Mouse (Mus musculus) small intestine, adult 2 months (tissue): ENCODE measurements around the gene Wdr48.

Experiments used
- CTCF ChIP-seq: fragments of 200-500 bp; IDR thresholded peaks from 2 replicates; pipeline ENCODE4 v1.5.1; 2012; ENCODE audit warnings: low read depth, mild to moderate bottlenecking, control low read depth, inconsistent platforms, low read length, moderate library complexity, mixed read lengths; ENCODE audit not compliant: insufficient replicate concordance, insufficient read length; ENCODE audit errors: extremely low read depth
- POLR2A ChIP-seq: fragments of 200-500 bp; IDR thresholded peaks from 2 replicates; pipeline ENCODE4 v1.6.1; 2012; ENCODE audit warnings: low read depth, mild to moderate bottlenecking, control low read depth, inconsistent platforms, low read length, moderate library complexity

DNA sequence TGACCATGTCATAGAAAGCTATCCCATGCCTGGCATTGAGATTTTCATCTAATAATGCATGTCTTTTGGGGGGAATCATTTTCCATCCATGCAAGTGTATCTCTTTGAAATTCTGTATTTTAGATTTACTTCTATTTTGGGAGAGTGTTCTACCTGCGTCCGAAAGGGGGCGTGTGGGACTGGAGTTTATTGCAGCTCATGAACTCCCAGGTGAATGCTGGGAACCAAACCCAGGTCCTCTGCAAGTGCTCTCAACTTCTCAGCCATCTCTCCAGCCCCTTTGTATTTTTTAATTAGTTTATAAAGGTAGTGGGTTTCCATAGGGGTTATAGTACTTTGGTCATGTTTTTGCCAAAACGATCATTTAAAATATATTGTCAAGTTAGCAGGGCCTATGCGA is 797 bp upstream of the Wdr48 start:
- TF ChIP-seq POLR2A (no peak), CTCF (no peak)
